Mouse (Mus musculus) splenic B cell, adult 2 months (primary cell): Measurements from ENCODE around the gene Capn11.

Experiments used
- DNase-seq: peaks from one replicate; pipeline ENCODE4 v3.0.0-alpha.2; 2011; ENCODE audit warnings: low read depth, low spot score
- H3K27me3 ChIP-seq: 2 replicates; pipeline ENCODE4 v1.6.1; 2012; ENCODE audit warnings: mild to moderate bottlenecking, low read length, moderate library complexity, mixed read lengths; ENCODE audit not compliant: control insufficient read depth, poor library complexity, insufficient read depth, severe bottlenecking
- H3K36me3 ChIP-seq: 2 replicates; pipeline ENCODE4 v1.6.1; 2012; ENCODE audit warnings: mild to moderate bottlenecking, low read length, moderate library complexity, mixed read lengths; ENCODE audit not compliant: control insufficient read depth, poor library complexity, insufficient read depth, severe bottlenecking

The Capn11 gene

DNA sequence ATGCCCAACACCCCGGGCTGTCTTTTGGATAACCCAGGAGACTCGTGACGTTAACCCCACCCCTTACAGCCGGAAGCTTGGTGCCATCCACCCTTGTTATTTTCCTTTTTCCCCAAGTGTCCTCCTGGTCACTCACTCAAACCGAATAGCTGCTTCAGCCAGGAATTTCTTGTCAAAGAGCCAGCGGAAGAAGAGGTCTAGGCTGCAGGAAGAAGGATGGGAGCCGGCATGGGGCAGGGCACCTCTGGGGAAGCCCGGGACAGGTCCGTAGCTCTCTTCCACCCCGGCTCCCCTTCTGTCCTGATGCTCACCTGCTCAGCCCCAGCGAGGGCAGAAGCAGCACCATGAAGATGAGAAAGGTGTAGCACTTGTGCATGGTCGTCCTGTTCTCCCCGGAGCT lies 5.5 kb upstream of the Capn11 start:
- H3K27me3 ChIP-seq, result no peaks in the 10 kb centered on the region
- DNase-seq, result no peak

DNA sequence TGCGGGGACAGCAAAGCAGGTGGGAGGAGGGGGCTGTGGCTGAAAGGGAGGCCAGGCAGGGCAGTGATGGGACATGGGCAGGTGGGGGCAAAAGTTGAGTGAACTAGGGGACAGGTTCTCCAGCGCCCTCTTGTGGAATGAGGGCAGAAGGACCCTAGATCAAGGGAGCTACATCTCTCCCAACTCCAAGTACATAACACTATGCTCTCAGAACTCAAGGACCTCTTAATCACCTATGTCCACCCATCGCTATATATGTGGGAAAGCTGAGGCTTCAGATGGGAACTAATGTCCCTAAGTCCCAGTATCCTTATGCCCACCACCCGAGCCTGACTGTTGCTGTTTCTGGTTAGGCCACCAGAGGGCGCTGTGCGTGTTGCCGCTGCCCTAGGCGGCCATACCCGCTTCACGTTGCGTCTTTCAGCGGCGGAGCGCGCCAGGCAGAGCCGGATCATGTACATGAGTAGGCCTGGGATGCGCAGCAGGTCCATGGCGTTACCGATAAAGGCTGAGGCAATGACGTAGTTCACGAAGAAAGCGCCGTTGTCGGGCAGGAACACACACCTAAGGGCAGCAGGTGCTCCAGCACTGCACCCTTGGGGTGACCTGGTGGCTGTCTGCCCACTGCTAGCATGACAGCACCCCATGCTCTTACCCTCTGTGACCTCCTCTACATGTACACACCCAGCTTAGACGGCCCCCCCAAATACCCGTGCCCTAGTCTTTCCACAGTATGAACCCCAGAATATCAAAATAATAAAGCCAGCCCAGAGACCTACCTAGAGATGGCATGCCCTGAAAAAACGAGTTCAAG lies 4.2 kb upstream of the Capn11 start:
- peak; percentile 81 for DNase-seq
- Histone ChIP-seq H3K27me3 (no peaks in the 10 kb centered on the region), H3K36me3 (no peaks in the 10 kb centered on the region)

More for the DNA sequence above, 5.5 kb upstream of the Capn11 start:
- no peaks in the 10 kb centered on the region for H3K36me3 ChIP-seq

DNA sequence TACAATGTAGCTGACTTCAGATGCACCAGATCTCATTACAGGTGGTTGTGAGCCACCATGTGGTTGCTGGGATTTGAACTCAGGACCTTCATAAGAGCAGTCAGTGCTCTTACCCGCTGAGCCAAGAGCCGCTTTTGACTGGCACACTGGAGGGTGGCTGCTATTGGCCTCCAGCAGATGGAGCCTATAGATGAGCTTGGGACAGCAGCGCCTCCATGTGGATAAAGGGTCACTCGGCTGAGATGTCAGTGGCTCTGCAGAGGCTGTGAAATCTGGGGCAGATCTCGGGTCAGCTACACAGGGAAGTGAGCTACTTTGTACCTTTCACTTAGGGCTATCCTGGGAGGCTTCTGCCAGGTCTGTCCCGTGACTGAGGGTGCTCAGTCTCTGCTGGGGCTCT lies 3.3 kb downstream of the Capn11 start:
- no peaks in the 10 kb centered on the region for H3K27me3 ChIP-seq
- DNase-seq, result peak; percentile 32
- H3K36me3 ChIP-seq, result no peaks in the 10 kb centered on the region

DNA sequence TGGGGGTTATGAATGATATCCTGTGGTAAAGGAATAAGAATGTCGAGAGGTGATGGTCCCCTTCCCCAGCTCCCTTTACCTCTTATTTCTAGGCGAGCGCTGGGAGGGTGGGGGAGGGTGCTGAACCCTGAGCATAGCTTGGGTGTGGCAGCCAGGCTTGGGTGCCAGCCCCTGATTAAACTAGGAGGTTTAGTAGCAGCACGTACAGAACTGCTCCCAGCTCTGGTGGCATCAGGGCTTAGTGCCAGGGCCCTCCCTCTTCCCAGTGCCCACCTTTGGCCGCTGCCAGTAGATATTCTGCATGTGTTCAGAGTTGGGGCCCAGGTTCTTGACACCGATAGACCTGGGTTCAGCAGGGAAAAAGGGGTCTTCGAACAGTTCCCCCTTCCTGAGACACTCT lies 5.9 kb downstream of the Capn11 start:
- Histone ChIP-seq H3K36me3 (no peaks in the 10 kb centered on the region), H3K27me3 (no peaks in the 10 kb centered on the region)
- no peak for DNase-seq

DNA sequence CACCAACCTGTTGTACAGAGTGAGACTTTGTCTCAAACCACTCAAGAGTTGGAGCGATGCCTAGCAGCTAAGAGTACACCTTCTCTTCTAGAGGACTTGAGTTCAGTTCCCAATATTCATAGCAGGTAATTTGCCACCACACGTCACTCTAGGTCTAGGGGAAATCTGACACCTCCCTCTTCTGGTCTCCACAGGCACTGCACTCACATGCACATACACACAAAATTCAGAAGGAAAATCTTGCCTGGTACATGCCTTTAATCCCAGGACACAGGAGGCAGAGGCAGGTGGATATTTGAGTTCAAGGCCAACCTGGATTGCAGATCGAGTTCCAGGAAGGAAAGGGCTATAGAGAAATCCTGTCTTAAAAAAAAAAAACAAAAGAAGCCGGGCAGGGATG lies 14.9 kb downstream of the Capn11 start:
- DNase-seq, result no peak
- Histone ChIP-seq H3K27me3 (no peaks in the 10 kb centered on the region), H3K36me3 (no peaks in the 10 kb centered on the region)

DNA sequence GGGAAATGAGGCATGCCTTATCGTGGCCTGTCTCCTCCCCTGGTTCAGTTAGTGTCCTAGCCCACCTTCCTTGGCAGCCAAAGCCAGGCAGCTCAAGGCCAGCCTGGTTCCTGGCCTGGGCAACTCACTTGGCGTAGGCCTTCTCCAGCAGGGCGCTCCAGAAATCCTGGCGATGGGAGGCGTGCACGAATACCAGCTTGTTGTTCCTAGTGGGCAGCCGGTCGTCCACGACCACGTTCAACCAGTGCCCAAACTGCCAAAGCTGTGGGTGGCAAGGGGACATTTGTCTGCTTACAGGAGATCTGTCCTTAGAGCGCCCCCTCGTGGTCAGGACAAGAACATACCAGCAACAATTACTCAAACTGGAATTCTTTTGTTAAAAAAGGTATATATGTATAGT lies 16.4 kb downstream of the Capn11 start:
- no peaks in the 10 kb centered on the region for H3K36me3 ChIP-seq
- peak; percentile 81 for DNase-seq

DNA sequence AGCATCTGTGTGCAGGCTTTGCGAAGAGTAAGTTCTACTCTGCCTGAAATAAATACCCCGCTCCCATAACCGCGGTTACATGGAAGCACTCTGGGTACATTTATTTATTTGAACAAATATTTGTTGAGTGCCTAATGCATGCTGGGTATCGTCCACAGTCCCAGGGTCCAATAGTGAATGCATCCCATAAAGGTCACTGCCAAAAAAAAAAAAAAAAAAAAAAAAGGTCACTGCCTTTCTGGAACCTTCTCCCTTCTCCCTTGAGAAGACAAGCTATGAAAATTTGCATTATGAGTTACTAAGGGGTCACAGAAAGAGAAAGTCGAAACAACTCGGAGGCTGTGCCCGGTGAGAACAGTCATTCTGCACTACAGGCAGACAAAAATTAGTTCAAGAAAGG lies 17.1 kb downstream of the Capn11 start:
- no peaks in the 10 kb centered on the region for H3K36me3 ChIP-seq
- no peaks in the 10 kb centered on the region for H3K27me3 ChIP-seq
- no peak for DNase-seq

More for the DNA sequence above, 16.4 kb downstream of the Capn11 start:
- no peaks in the 10 kb centered on the region for H3K27me3 ChIP-seq

DNA sequence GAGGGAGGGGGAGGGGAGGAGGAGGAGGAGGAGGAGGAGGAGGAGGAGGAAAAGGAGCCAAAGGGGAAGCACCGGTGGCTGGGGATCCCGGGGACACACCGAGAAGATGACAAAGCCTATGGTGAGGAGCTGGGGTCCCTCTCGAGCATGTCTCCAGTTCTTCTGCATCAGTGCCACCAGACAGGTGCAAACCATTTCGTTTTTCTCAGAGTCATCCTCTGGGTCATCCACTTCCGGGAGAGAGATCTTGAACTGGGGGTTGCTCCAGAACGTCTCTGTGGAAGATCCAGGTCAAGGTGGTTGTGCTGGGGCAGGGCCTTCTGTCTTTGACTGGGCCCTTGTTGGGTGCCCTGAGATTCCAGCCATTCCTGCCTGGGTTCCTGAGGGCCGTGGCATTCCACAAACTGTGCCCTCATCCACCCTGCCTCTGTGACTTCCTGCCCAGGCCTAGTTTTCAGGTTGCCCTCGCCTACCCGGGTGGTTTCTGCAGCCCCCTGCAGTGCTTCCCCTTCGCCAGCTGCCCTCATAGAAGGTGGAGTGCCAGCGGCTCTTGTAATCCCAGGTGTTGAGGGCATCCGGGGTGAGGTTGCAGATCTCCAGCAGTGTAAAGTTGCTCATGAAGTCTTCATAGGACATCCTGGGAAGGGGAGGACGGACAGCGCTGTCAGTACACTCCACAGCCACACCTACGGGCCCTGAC lies 20.4 kb downstream of the Capn11 start:
- Histone ChIP-seq H3K36me3 (no peaks in the 10 kb centered on the region), H3K27me3 (no peaks in the 10 kb centered on the region)
- no peak for DNase-seq

DNA sequence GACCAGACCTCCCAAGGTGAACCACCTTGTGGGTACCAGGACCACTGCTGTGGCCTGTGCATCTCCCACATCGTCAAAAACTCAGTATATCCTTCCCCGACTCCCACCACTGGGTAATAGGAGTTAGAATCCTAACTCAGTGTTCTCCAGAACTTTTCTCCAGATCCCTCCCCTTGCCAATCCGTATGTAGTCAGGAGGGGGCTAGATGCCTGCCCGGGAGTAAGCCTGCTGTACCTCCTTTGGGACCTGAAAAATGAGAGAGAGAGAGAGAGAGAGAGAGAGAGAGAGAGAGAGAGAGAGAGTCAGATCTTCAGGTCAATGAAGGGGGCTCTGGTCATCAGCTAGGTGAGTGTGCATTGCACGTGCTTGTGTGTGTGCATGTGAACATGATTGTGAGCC lies 25.1 kb downstream of the Capn11 start:
- Histone ChIP-seq H3K36me3 (no peaks in the 10 kb centered on the region), H3K27me3 (no peaks in the 10 kb centered on the region)
- DNase-seq, result no peak

DNA sequence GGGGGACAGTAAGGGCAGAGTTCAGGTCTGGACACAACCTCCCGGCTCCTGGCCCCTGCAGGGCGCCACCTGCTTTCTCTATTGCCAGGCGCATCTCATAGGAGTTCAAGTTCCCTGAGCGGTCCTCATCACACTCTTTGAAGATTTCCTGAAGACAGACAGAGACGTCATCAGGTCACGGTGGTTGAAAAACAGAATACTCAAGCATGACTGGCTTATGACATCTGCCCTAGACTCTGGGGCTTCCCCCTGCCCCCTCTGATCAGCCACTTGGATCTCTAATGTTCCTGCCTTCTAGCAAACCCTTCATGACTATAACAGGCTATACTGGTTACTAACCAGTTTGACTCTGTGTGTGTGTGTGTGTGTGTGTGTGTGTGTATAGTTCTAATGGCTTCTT lies 27.2 kb downstream of the Capn11 start:
- H3K36me3 ChIP-seq, result no peaks in the 10 kb centered on the region
- H3K27me3 ChIP-seq, result no peaks in the 10 kb centered on the region
- peak; percentile 89 for DNase-seq

DNA sequence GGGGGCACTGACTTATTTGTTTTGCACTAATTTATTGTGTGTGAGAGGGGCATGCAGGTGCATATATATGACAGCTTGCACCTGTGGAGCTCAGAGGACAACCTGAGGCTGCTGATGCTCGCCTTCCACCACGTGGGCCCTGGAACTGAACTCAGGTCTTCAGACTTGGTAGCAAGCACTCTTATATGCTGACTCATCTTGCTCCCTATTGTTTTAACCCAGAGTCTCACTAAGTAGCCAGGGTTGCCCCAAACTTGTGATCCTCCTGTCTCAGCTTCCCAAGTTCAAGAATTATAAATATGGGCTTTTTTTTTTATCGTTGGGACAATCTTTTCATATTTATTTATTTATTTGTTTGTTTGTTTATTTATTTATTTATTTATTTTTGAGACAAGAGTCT lies 28.1 kb downstream of the Capn11 start:
- H3K27me3 ChIP-seq, result no peaks in the 10 kb centered on the region
- DNase-seq, result no peak
- H3K36me3 ChIP-seq, result no peaks in the 10 kb centered on the region

DNA sequence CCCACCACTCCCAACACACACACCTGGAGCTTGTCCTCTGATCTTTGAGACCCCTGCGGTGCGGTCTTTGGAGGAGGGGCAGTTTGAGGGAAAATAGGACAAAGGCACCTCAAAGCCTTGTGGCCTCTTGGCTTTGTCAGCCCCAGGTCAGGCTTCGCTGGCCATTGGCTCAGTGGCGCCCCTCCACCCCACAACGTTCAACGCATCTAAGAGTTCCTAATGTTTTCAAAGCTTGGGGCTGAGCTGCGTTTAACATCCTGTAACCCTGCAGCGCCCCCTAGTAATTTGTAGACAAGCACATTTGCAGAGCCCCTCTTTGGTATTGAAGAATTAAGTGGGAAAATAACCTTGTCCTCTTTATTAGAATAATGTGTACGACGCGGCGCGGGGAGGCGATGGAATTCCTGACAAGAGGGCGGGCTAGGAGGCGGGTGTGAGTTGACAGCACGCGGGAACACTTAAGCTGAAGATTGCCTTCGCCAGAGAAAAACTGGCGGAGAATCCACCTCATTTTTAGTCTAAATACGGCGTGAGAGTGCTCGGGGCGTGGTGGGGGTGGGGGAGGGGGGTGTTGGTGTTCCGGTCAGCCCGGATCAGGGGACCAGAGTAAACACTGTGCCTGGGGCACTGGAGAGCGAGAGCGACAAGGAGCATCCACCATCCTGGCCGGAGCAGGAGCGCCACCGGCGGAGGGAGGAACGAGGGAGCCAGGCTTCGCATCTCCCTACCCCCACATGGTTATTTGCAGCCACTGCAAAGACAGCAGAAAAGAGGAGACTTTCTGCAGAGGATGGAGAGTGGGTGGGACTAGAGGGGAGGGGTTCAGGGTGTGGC lies 29.0 kb downstream of the Capn11 start:
- Histone ChIP-seq H3K27me3 (no peaks in the 10 kb centered on the region), H3K36me3 (no peaks in the 10 kb centered on the region)
- peak; percentile 79 for DNase-seq

DNA sequence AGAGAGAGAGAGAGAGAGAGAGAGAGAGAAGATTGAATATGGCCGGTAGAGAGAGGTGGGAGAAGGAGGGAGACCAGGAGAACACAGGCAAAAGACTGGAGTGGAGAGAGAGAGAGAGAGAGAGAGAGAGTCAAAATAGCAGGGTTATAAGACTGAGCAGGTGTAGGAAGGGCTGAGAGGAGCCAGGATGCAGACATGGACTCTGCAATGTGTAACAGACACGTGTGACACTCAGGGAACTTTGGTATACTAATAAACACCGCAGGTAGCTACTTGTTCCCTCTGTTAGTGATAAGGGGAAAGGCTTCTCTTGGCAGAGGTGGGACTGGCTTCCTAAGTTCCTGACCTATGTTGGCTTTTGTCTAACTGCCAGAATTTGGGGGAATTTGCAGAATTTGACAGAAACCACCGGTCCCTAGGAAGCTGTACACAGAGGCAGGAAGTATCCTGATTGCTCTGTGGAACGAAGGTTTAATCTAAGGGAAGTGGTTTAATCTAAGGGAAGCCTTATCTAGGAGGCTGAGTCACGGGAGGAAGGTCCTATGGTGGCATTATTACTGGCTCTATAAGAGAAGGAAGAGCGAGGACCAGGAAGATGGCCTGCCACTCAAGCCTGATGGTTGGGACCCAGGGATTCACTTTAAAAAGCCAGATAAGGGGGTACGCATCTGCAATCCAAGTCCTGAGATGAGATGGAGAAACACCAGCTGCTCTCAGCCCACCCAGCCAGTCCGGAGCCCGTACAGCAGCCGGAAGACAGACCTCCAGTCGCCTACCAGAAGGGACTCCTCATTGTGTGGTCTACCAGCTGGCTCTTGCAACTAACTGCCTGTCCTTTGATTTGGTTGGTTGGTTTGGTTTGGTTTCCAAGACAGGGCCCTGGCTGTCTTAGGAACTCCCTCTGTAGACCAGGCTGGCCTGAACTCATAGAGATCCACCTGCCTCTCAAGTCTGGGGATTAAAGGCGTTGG lies 30.0 kb downstream of the Capn11 start:
- Histone ChIP-seq H3K27me3 (no peaks in the 10 kb centered on the region), H3K36me3 (no peaks in the 10 kb centered on the region)
- DNase-seq, result no peak

DNA sequence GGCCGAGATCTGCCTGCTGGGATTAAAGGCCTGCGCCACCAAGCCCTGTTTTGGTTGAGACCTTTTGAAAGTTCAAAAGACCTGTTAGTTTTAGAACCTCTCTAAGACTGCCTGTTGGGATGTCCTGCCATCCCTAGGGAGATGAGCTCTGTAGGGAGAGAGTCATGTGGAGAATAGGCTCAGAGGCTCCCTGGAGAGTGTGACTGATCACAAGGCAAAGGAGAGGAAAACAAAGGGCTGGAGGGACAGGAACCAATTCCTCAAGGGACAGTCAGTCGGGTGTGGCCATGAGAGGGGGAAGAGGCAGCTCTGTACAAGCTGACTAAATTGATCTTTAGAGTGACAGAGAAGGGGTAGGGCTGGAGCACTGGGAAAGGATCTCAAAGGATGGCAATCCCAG lies 31.0 kb downstream of the Capn11 start:
- no peaks in the 10 kb centered on the region for H3K27me3 ChIP-seq
- DNase-seq, result no peak
- no peaks in the 10 kb centered on the region for H3K36me3 ChIP-seq
